Mouse (Mus musculus) spleen, adult 2 months (tissue): ENCODE data around the gene Gm2115. TPM values are rescaled to one million over a fixed set of nuclear protein-coding genes. Genes with fewer than 3 reads are reported as not detected.
A peak's percentile ranks its signal among the peaks of the same experiment; 100 is the strongest.

ENCODE experiments used
- DNase-seq, 2 experiments: peaks; one replicate each; pipeline versions ENCODE4 v3.0.0 to v3.0.0-alpha.2; 2012 to 2021; ENCODE audit warnings: low spot score in 2 of 2, low read depth in 1 of 2
- H3K27ac ChIP-seq: fragments of 200-500 bp; 2 replicates; pipeline ENCODE4 v1.5.1; 2012; ENCODE audit warnings: low read length, inconsistent platforms; ENCODE audit not compliant: insufficient read depth
- H3K27me3 ChIP-seq: fragments of 200-500 bp; 2 replicates; pipeline ENCODE4 v1.6.1; 2012; ENCODE audit warnings: mild to moderate bottlenecking, moderate library complexity, low read length, inconsistent platforms; ENCODE audit not compliant: control insufficient read depth, insufficient read depth
- H3K36me3 ChIP-seq: fragments of 200-500 bp; 2 replicates; pipeline ENCODE4 v1.6.1; 2012; ENCODE audit warnings: mild to moderate bottlenecking, low read length, inconsistent platforms; ENCODE audit not compliant: control insufficient read depth, insufficient read depth
- H3K4me1 ChIP-seq: fragments of 200-500 bp; 2 replicates; pipeline ENCODE4 v1.6.1; 2011; ENCODE audit warnings: inconsistent platforms; ENCODE audit not compliant: control insufficient read depth, insufficient read depth, insufficient read length
- H3K4me3 ChIP-seq: fragments of 200-500 bp; 2 replicates; pipeline ENCODE4 v1.5.1; 2011; ENCODE audit warnings: mild to moderate bottlenecking, inconsistent platforms; ENCODE audit not compliant: insufficient read depth, insufficient read length; ENCODE audit errors: extremely low read depth
- CTCF ChIP-seq: fragments of 200-500 bp; IDR thresholded peaks from 2 replicates; pipeline ENCODE4 v1.5.1; 2011; ENCODE audit warnings: mild to moderate bottlenecking, inconsistent platforms; ENCODE audit not compliant: insufficient read depth, insufficient read length, insufficient replicate concordance; ENCODE audit errors: extremely low read depth
- POLR2A ChIP-seq: fragments of 200-500 bp; IDR thresholded peaks from 2 replicates; pipeline ENCODE4 v1.6.1; 2011; ENCODE audit warnings: low read depth, low read length, inconsistent platforms
- WGBS: fragments of 180-500 bp; shearing (Covaris S2); methylation state at CpG from one replicate; pipeline ENCODE4 v1.1.7; 2018; 5-methylcytosine and 5-hydroxymethylcytosine counted together
- polyA plus RNA-seq: library from polyadenylated mRNA; depleted of rRNA; stranded (reverse); fragments of >200 nt; gene quantifications from 2 replicates; pipeline ENCODE4 v1.2.3, GENCODE M21; 2012

The Gm2115 gene
- polyA plus RNA-seq, 1 experiment: 0.33 TPM

DNA sequence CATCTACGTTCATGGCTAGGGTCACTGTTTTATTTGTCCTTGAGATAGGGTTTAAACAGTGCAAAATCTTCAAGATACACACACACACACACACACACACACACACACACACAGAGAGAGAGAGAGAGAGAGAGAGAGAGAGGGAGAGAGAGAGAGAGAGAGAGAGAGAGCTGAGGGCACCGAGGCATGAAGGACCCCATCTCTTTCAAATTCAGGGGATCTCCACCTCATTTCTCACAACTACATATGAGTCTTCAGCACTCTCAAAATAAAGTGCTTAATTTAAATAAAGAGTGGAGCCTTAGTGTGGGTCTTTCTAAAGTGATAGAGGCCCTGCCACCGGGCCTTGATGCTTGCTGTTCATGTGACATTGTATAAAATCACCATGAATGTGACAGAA is 67.2 kb downstream of the Gm2115 start:
- H3K27ac ChIP-seq: no peak overlapping the region
- WGBS: 83% methylated on average over 3 of the region's 3 CpGs
- H3K4me3 ChIP-seq: no peak overlapping the region
- no peaks in the 10 kb centered on the region for H3K27me3 ChIP-seq
- TF ChIP-seq CTCF: no peak
- no peak for TF ChIP-seq POLR2A
- no peaks in the 10 kb centered on the region for H3K36me3 ChIP-seq
- DNase-seq: no peak
- no peaks in the 10 kb centered on the region; the same call in 1 of the 2 replicates for H3K4me1 ChIP-seq

DNA sequence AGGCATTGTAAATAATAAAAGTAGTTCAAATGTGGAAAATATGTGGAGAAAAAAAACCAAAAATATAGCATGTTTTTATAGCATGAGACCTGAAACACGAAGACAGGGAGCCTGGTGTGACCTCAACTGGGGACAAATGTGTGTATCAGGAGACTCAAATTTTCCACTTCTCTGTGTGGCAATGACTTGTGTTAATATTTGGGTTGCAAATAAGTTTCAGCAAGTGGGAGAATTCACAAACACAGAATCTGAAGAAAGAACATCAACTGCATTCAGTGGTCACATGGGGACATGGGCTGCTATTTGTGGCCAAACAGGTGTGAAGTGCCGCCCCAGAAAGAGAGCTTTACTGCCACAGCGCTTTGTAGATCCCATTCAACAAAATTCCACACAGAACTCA is 67.9 kb downstream of the Gm2115 start:
- DNase-seq: no peak
- Histone ChIP-seq H3K4me3 (no peak overlapping the region), H3K4me1 (no peaks in the 10 kb centered on the region; the same call in 1 of the 2 replicates), H3K36me3 (no peaks in the 10 kb centered on the region), H3K27ac (no peak overlapping the region), H3K27me3 (no peaks in the 10 kb centered on the region)
- TF ChIP-seq CTCF (no peak), POLR2A (no peak)
- WGBS: 71% methylated on average over 3 of the region's 3 CpGs

DNA sequence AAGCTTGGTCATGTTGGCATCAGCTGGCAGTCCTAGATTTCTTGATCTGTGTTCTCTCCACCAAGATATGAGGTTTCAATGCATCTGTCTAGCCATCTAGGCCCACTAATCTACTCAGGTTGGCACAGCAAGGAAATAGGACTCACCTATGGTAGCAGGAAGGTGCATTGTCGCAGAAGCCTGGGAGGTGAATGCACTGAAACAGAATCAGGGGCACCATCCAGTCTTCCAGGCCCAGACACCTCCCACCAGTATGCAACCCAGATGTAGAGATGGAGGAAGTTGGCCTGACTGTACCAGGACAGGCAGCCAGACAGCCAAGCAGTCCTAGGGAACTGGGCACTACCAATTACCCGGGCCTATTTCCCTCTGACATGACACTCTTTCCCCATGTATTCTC is 71.9 kb downstream of the Gm2115 start:
- Histone ChIP-seq H3K4me1 (peaks cover 4% of the 10 kb centered on the region; the same call in 1 of the 2 replicates), H3K27ac (no peak overlapping the region), H3K4me3 (no peak overlapping the region), H3K27me3 (no peaks in the 10 kb centered on the region), H3K36me3 (no peaks in the 10 kb centered on the region)
- 89% methylated on average over 2 of the region's 2 CpGs for WGBS
- no peak for TF ChIP-seq POLR2A
- no peak for TF ChIP-seq CTCF
- DNase-seq: no peak

DNA sequence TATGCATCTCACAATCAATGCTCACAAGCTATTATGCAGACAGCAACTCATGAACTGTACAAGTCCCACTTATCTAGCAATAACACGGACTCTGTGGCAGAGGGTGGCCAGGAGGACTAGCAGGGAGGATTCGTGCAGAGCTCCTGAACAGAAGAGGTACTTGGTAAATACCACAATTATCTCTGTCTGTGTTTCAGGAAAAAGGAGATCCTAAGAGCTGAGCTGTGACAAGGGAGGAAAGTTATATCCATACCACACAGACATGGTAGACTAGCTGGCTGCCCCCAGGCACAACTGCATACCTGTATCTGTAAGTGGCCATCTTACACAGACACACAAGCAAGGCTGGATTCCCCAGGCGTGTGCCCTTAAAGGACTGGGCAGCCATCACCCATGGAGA is 72.6 kb downstream of the Gm2115 start:
- 90% methylated on average over 3 of the region's 3 CpGs for WGBS
- Histone ChIP-seq H3K4me1 (peaks cover 4% of the 10 kb centered on the region; the same call in 1 of the 2 replicates), H3K27me3 (no peaks in the 10 kb centered on the region), H3K36me3 (no peaks in the 10 kb centered on the region), H3K27ac (no peak overlapping the region), H3K4me3 (no peak overlapping the region)
- no peak for DNase-seq
- TF ChIP-seq POLR2A (no peak), CTCF (no peak)

DNA sequence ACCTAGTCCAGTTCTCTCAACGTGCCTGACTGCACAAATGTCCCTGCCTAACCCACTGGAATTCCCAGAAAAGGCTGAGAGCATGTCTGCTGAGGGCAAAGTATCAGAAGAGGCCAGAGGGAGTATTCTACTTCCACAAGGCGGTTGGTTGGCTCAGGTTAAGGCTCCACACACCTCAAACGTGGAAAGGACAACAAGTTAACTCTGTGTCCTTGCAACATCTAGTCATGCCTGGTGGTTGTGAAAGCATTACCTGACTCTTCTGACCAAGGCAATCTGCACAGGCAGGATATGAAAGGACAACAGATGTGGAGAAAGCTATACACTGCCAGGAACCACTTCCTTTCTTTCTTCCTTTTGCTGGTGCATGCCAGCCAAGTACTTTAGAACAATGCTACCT is 75.7 kb downstream of the Gm2115 start:
- no peaks in the 10 kb centered on the region for H3K27me3 ChIP-seq
- H3K27ac ChIP-seq: no peak overlapping the region
- TF ChIP-seq POLR2A (no peak), CTCF (no peak)
- no peak for DNase-seq
- WGBS: 50% methylated on average over 3 of the region's 3 CpGs
- H3K36me3 ChIP-seq: no peaks in the 10 kb centered on the region
- no peak overlapping the region for H3K4me3 ChIP-seq
- H3K4me1 ChIP-seq: peaks cover 4% of the 10 kb centered on the region; the same call in 1 of the 2 replicates

GRCm38 (mm10) chr7:84605033-84605687 is 76.4 kb downstream of the Gm2115 start:
- WGBS: 14% methylated on average over 19 of the region's 19 CpGs
- peaks cover 4% of the 10 kb centered on the region; the same call in 1 of the 2 replicates for H3K4me1 ChIP-seq
- H3K4me3 ChIP-seq: peak overlapping the region; percentile 62
- TF ChIP-seq POLR2A: no peak
- no peak for TF ChIP-seq CTCF
- H3K27ac ChIP-seq: no peak overlapping the region
- no peaks in the 10 kb centered on the region for H3K36me3 ChIP-seq
- no peaks in the 10 kb centered on the region for H3K27me3 ChIP-seq
- no peak for DNase-seq

DNA sequence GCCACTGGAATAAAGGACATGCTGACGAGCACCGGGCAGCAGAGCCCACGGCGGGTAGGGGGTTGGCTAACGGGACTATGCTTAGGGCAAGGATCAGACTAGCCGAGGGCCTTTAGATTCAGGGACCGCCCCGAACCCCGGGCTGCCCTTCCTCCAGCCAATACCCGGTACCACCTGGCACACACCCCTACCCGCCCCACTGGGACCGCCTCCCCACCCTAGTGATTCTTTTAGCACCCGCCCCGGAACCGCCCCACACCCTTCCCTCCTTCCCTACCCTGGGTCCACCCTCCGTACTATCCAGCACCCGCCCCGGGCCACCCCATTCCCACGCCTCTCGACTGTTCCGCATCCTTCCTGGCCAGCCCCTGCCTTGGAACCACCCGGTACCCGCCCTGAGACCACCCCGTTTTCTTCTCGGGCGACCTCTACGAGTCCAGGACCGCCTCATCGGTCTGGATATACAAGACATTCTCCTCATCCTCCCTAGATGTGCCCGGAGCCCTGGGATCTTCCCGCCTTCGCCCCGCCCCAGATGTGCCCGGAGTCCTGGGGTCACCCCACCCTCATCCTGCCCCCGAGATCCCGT is 77.0 kb downstream of the Gm2115 start:
- peak in 1 of 2 experiments; percentile 56 for DNase-seq
- 2% methylated on average over 36 of the region's 36 CpGs for WGBS

More for the DNA sequence above, 77.0 kb downstream of the Gm2115 start:
- H3K4me3 ChIP-seq: peak overlapping the region; percentile 62
- no peak for TF ChIP-seq CTCF
- TF ChIP-seq POLR2A: no peak
- H3K4me1 ChIP-seq: peaks cover 4% of the 10 kb centered on the region; the same call in 1 of the 2 replicates
- no peak overlapping the region for H3K27ac ChIP-seq
- H3K36me3 ChIP-seq: no peaks in the 10 kb centered on the region
- no peaks in the 10 kb centered on the region for H3K27me3 ChIP-seq
